Mouse (Mus musculus) hindbrain, embryonic 12.5 days (tissue): ENCODE measurements around the gene Dbndd2. TPM values are rescaled to one million over a fixed set of nuclear protein-coding genes. Genes with fewer than 3 reads are reported as not detected.
A peak's percentile ranks its signal among the peaks of the same experiment; 100 is the strongest.

Source experiments
- ATAC-seq: fragments of 200-750 bp; cut with Nextera tagmentation; 2 replicates; pipeline ENCODE4 v1.8.0; 2017; ENCODE audit warnings: moderate TSS enrichment; ENCODE audit not compliant: low FRiP score
- H3K27ac ChIP-seq: fragments of 300-500 bp; sonication (generic); 2 replicates; pipeline ENCODE4 v1.5.1; 2016; ENCODE audit warnings: mild to moderate bottlenecking
- H3K27me3 ChIP-seq: fragments of 300-500 bp; sonication (generic); 2 replicates; pipeline ENCODE4 v1.6.1; 2016; ENCODE audit warnings: mild to moderate bottlenecking
- H3K36me3 ChIP-seq: fragments of 300-500 bp; sonication (generic); 2 replicates; pipeline ENCODE4 v1.6.1; 2016; ENCODE audit warnings: mild to moderate bottlenecking
- H3K4me1 ChIP-seq: fragments of 300-500 bp; sonication (generic); 2 replicates; pipeline ENCODE4 v1.6.1; 2016
- H3K4me2 ChIP-seq: fragments of 300-500 bp; sonication (generic); replicated peaks from 2 replicates; pipeline ENCODE4 v1.6.1; 2016; ENCODE audit warnings: mild to moderate bottlenecking
- H3K4me3 ChIP-seq: fragments of 300-500 bp; sonication (generic); 2 replicates; pipeline ENCODE4 v1.5.1; 2016; ENCODE audit warnings: mild to moderate bottlenecking
- H3K9ac ChIP-seq: fragments of 300-500 bp; sonication (generic); 2 replicates; pipeline ENCODE4 v1.6.1; 2016; ENCODE audit warnings: mild to moderate bottlenecking, moderate library complexity
- H3K9me3 ChIP-seq: fragments of 300-500 bp; sonication (generic); replicated peaks from 2 replicates; pipeline ENCODE4 v1.6.1; 2016; ENCODE audit warnings: mild to moderate bottlenecking
- WGBS: fragments of 180-500 bp; shearing (Covaris S2); methylation state at CpG from one replicate; pipeline ENCODE4 v1.1.7; 2016; 5-methylcytosine and 5-hydroxymethylcytosine counted together
- polyA plus RNA-seq: library from polyadenylated mRNA; unstranded; fragments of >200 nt; fragmentation: Nextera tagmentation; extraction: Ambion mirVana; gene quantifications from 2 replicates; pipeline ENCODE4 v1.2.1, GENCODE M21; 2016

Gene Dbndd2
- polyA plus RNA-seq, 1 experiment from 2014 or later = 5.1 TPM

GRCm38 (mm10) chr2:164494126-164494525 lies 8.2 kb downstream of the Dbndd2 start:
- 49% methylated on average over 2 of the region's 2 CpGs for WGBS

GRCm38 (mm10) chr2:164496331-164496730 lies 10.4 kb downstream of the Dbndd2 start:
- H3K4me2 ChIP-seq = 0 out of 2 replicates have a peak overlapping the region, but pooled peaks have one; percentile 98
- no peak overlapping the region for H3K27ac ChIP-seq
- H3K27me3 ChIP-seq = no peaks in the 10 kb centered on the region
- ATAC-seq = no peak
- WGBS = 61% methylated on average over 1 of the region's 1 CpGs
- no peak overlapping the region for H3K9ac ChIP-seq
- H3K4me1 ChIP-seq = peaks cover 8% of the 10 kb centered on the region
- no peak overlapping the region for H3K4me3 ChIP-seq
- no peaks in the 10 kb centered on the region for H3K9me3 ChIP-seq
- peaks cover 23% of the 10 kb centered on the region for H3K36me3 ChIP-seq

More at GRCm38 (mm10) chr2:164494126-164494525, 8.2 kb downstream of the Dbndd2 start:
- no peak overlapping the region for H3K9ac ChIP-seq
- H3K4me2 ChIP-seq = no peak overlapping the region
- peaks cover 8% of the 10 kb centered on the region for H3K4me1 ChIP-seq
- 0 out of 2 replicates have a peak, but pooled peaks cover 3% of the 10 kb centered on the region for H3K27me3 ChIP-seq
- H3K27ac ChIP-seq = no peak overlapping the region
- H3K4me3 ChIP-seq = no peak overlapping the region
- no peaks in the 10 kb centered on the region for H3K9me3 ChIP-seq
- no peak for ATAC-seq
- H3K36me3 ChIP-seq = peaks cover 6% of the 10 kb centered on the region; the same call in 1 of the 2 replicates

- Histone ChIP-seq H3K9ac (peak within 1 kb of the TSS; percentile 67), H3K27me3 (no peaks in the 10 kb centered on the region), H3K36me3 (peaks cover 29% of the 10 kb centered on the region), H3K4me1 (peaks cover 8% of the 10 kb centered on the region), H3K4me3 (peak within 1 kb of the TSS; percentile 79), H3K9me3 (no peaks in the 10 kb centered on the region), H3K4me2 (peak within 1 kb of the TSS; percentile 98), H3K27ac (peak within 1 kb of the TSS; percentile 53; the same call in 1 of the 2 replicates)
- 4% methylated on average over 43 of the region's 43 CpGs for WGBS
- ATAC-seq = peak; percentile 92
Observed at GRCm38 (mm10) chr2:164496847-164497690, 11.2 kb downstream of the Dbndd2 start, which contains the start of gene Pigt. Pigt (plus strand) TSS chr2:164497520.

GRCm38 (mm10) chr2:164497691-164498268 lies 11.9 kb downstream of the Dbndd2 start:
- Histone ChIP-seq H3K4me2 (peak overlapping the region; percentile 98), H3K27me3 (no peaks in the 10 kb centered on the region), H3K4me3 (peak overlapping the region; percentile 79), H3K27ac (peak overlapping the region; percentile 53; the same call in 1 of the 2 replicates), H3K9me3 (no peaks in the 10 kb centered on the region), H3K9ac (peak overlapping the region; percentile 67), H3K4me1 (peaks cover 8% of the 10 kb centered on the region), H3K36me3 (peaks cover 36% of the 10 kb centered on the region)
- WGBS = 7% methylated on average over 21 of the region's 21 CpGs
- peak; percentile 66 for ATAC-seq

- H3K4me3 ChIP-seq = no peak overlapping the region
- no peak for ATAC-seq
- H3K4me2 ChIP-seq = no peak overlapping the region
- WGBS = 78% methylated on average over 5 of the region's 5 CpGs
- H3K36me3 ChIP-seq = peaks cover 51% of the 10 kb centered on the region
- no peaks in the 10 kb centered on the region for H3K27me3 ChIP-seq
- H3K9me3 ChIP-seq = peaks cover 5% of the 10 kb centered on the region
- no peak overlapping the region for H3K9ac ChIP-seq
- H3K4me1 ChIP-seq = peaks cover 8% of the 10 kb centered on the region
- H3K27ac ChIP-seq = no peak overlapping the region
Observed at GRCm38 (mm10) chr2:164499317-164499716, 13.4 kb downstream of the Dbndd2 start.

- Histone ChIP-seq H3K4me3 (no peak overlapping the region), H3K36me3 (peaks cover 63% of the 10 kb centered on the region), H3K27me3 (no peaks in the 10 kb centered on the region), H3K9me3 (peaks cover 11% of the 10 kb centered on the region), H3K27ac (no peak overlapping the region), H3K4me2 (no peak overlapping the region), H3K9ac (no peak overlapping the region), H3K4me1 (peaks cover 8% of the 10 kb centered on the region)
- WGBS = 93% methylated on average over 7 of the region's 7 CpGs
- no peak for ATAC-seq
Observed at GRCm38 (mm10) chr2:164500511-164500910, 14.6 kb downstream of the Dbndd2 start.

GRCm38 (mm10) chr2:164504919-164505318 lies 19.0 kb downstream of the Dbndd2 start:
- no peak for ATAC-seq
- peaks cover 68% of the 10 kb centered on the region for H3K36me3 ChIP-seq
- H3K9ac ChIP-seq = no peak overlapping the region
- H3K9me3 ChIP-seq = peaks cover 11% of the 10 kb centered on the region
- H3K4me1 ChIP-seq = no peaks in the 10 kb centered on the region
- no peak overlapping the region for H3K4me2 ChIP-seq
- H3K27me3 ChIP-seq = no peaks in the 10 kb centered on the region
- H3K4me3 ChIP-seq = no peak overlapping the region
- H3K27ac ChIP-seq = no peak overlapping the region
- 95% methylated on average over 3 of the region's 3 CpGs for WGBS

- H3K9me3 ChIP-seq = peaks cover 11% of the 10 kb centered on the region
- H3K9ac ChIP-seq = no peak overlapping the region
- peaks cover 59% of the 10 kb centered on the region for H3K36me3 ChIP-seq
- WGBS = 96% methylated on average over 4 of the region's 4 CpGs
- H3K4me1 ChIP-seq = no peaks in the 10 kb centered on the region
- H3K27me3 ChIP-seq = no peaks in the 10 kb centered on the region
- H3K4me2 ChIP-seq = no peak overlapping the region
- no peak for ATAC-seq
- H3K4me3 ChIP-seq = no peak overlapping the region
- no peak overlapping the region for H3K27ac ChIP-seq
Observed at GRCm38 (mm10) chr2:164505619-164506347, 19.9 kb downstream of the Dbndd2 start.

- Histone ChIP-seq H3K27me3 (no peaks in the 10 kb centered on the region), H3K36me3 (peaks cover 41% of the 10 kb centered on the region), H3K4me1 (no peaks in the 10 kb centered on the region), H3K9ac (no peak overlapping the region), H3K4me2 (no peak overlapping the region), H3K4me3 (no peak overlapping the region), H3K27ac (no peak overlapping the region), H3K9me3 (peaks cover 11% of the 10 kb centered on the region)
- 85% methylated on average over 19 of the region's 19 CpGs for WGBS
- no peak for ATAC-seq
Observed at GRCm38 (mm10) chr2:164507811-164508210, 21.9 kb downstream of the Dbndd2 start.

GRCm38 (mm10) chr2:164510621-164511190 lies 24.8 kb downstream of the Dbndd2 start:
- 51% methylated on average over 4 of the region's 5 CpGs for WGBS

GRCm38 (mm10) chr2:164512121-164512909 lies 26.4 kb downstream of the Dbndd2 start:
- H3K4me3 ChIP-seq = no peak overlapping the region
- H3K4me2 ChIP-seq = no peak overlapping the region

More at GRCm38 (mm10) chr2:164510621-164511190, 24.8 kb downstream of the Dbndd2 start:
- H3K4me2 ChIP-seq = no peak overlapping the region
- H3K27ac ChIP-seq = no peak overlapping the region
- ATAC-seq = no peak
- H3K4me3 ChIP-seq = no peak overlapping the region
- no peaks in the 10 kb centered on the region for H3K4me1 ChIP-seq
- no peak overlapping the region for H3K9ac ChIP-seq
- no peaks in the 10 kb centered on the region for H3K9me3 ChIP-seq
- peaks cover 12% of the 10 kb centered on the region for H3K36me3 ChIP-seq
- no peaks in the 10 kb centered on the region for H3K27me3 ChIP-seq

More at GRCm38 (mm10) chr2:164512121-164512909, 26.4 kb downstream of the Dbndd2 start:
- Histone ChIP-seq H3K9ac (no peak overlapping the region), H3K4me1 (no peaks in the 10 kb centered on the region), H3K36me3 (no peaks in the 10 kb centered on the region; the same call in 1 of the 2 replicates), H3K9me3 (no peaks in the 10 kb centered on the region), H3K27ac (no peak overlapping the region), H3K27me3 (no peaks in the 10 kb centered on the region)
- no peak for ATAC-seq
- 67% methylated on average over 14 of the region's 14 CpGs for WGBS
